Mouse (Mus musculus) urinary bladder, postnatal 14 days (tissue): ENCODE measurements around the gene Nfkb1.

ENCODE experiments used
- DNase-seq: peaks from one replicate; pipeline ENCODE4 v3.0.0; 2021; ENCODE audit warnings: low spot score

Nfkb1 gene

GRCm38 (mm10) chr3:135702658-135703057 lies 11.3 kb upstream of the Nfkb1 start:
- DNase-seq, result no peak

- no peak for DNase-seq
These were observed 8.3 kb upstream of the Nfkb1 start for GRCm38 (mm10) chr3:135699523-135700264.

- no peak for DNase-seq
These were observed 7.2 kb upstream of the Nfkb1 start for GRCm38 (mm10) chr3:135698466-135698975.

- no peak for DNase-seq
These were observed 4.9 kb upstream of the Nfkb1 start for GRCm38 (mm10) chr3:135696262-135696661.

GRCm38 (mm10) chr3:135692999-135693398 lies 1.7 kb upstream of the Nfkb1 start:
- DNase-seq, result no peak

GRCm38 (mm10) chr3:135690568-135691190 lies 668 bp downstream of the Nfkb1 start:
- DNase-seq, result peak; percentile 53

GRCm38 (mm10) chr3:135689773-135690567 lies 1.4 kb downstream of the Nfkb1 start:
- no peak for DNase-seq

GRCm38 (mm10) chr3:135688970-135689772 lies 2.2 kb downstream of the Nfkb1 start:
- no peak for DNase-seq

- no peak for DNase-seq
These were observed 3.4 kb downstream of the Nfkb1 start for GRCm38 (mm10) chr3:135687965-135688364.

GRCm38 (mm10) chr3:135686419-135686818 lies 4.9 kb downstream of the Nfkb1 start:
- no peak for DNase-seq

- DNase-seq, result no peak
These were observed 8.1 kb downstream of the Nfkb1 start for GRCm38 (mm10) chr3:135683275-135683674.

GRCm38 (mm10) chr3:135682240-135682639 lies 9.1 kb downstream of the Nfkb1 start:
- DNase-seq, result no peak

GRCm38 (mm10) chr3:135681272-135681783 lies 10.0 kb downstream of the Nfkb1 start:
- DNase-seq, result no peak

- DNase-seq, result no peak
These were observed 11.0 kb downstream of the Nfkb1 start for GRCm38 (mm10) chr3:135680213-135680843.

GRCm38 (mm10) chr3:135677064-135677463 lies 14.3 kb downstream of the Nfkb1 start:
- DNase-seq, result no peak

- no peak for DNase-seq
These were observed 15.0 kb downstream of the Nfkb1 start for GRCm38 (mm10) chr3:135676364-135676763.

- DNase-seq, result no peak
These were observed 15.9 kb downstream of the Nfkb1 start for GRCm38 (mm10) chr3:135675480-135675879.

- DNase-seq, result no peak
These were observed 16.5 kb downstream of the Nfkb1 start for GRCm38 (mm10) chr3:135674716-135675392.

- peak; percentile 15 for DNase-seq
These were observed 17.7 kb downstream of the Nfkb1 start for GRCm38 (mm10) chr3:135673695-135674094.

- no peak for DNase-seq
These were observed 18.3 kb downstream of the Nfkb1 start for GRCm38 (mm10) chr3:135673041-135673440.
